Mouse (Mus musculus) hindbrain, postnatal 0 days (tissue): Measurements from ENCODE around the gene Aplf. TPM values are rescaled to one million over a fixed set of nuclear protein-coding genes. Genes with fewer than 3 reads are reported as not detected.

Experiments used
- ATAC-seq: fragments of 200-750 bp; cut with Nextera tagmentation; 2 replicates; pipeline ENCODE4 v1.8.0; 2017; ENCODE audit warnings: mild to moderate bottlenecking, moderate TSS enrichment, moderate library complexity
- DNase-seq: peaks from one replicate; pipeline ENCODE4 v3.0.0-alpha.2; 2015; ENCODE audit warnings: low spot score
- H3K27ac ChIP-seq: fragments of 300-500 bp; sonication (generic); 2 replicates; pipeline ENCODE4 v1.5.1; 2014; ENCODE audit warnings: mild to moderate bottlenecking
- H3K27me3 ChIP-seq: fragments of 300-500 bp; sonication (generic); 2 replicates; pipeline ENCODE4 v1.6.1; 2014; ENCODE audit warnings: low read length, mixed read lengths; ENCODE audit not compliant: insufficient read depth
- H3K36me3 ChIP-seq: fragments of 300-500 bp; sonication (generic); 2 replicates; pipeline ENCODE4 v1.6.1; 2014; ENCODE audit warnings: low read length, mixed read lengths; ENCODE audit not compliant: insufficient read depth
- H3K4me1 ChIP-seq: fragments of 300-500 bp; sonication (generic); 2 replicates; pipeline ENCODE4 v1.6.1; 2014; ENCODE audit warnings: antibody characterized with exemption, low read length, mixed read lengths; ENCODE audit not compliant: insufficient read depth
- H3K4me2 ChIP-seq: fragments of 300-500 bp; sonication (generic); 2 replicates; pipeline ENCODE4 v1.6.1; 2014; ENCODE audit warnings: low read depth, mild to moderate bottlenecking, low read length, moderate library complexity, mixed read lengths
- H3K4me3 ChIP-seq: fragments of 300-500 bp; sonication (generic); 2 replicates; pipeline ENCODE4 v1.5.1; 2014; ENCODE audit warnings: low read length
- H3K9ac ChIP-seq: fragments of 300-500 bp; sonication (generic); replicated peaks from 2 replicates; pipeline ENCODE4 v1.6.1; 2014; ENCODE audit warnings: mild to moderate bottlenecking, low read length, moderate library complexity, mixed read lengths
- H3K9me3 ChIP-seq: fragments of 300-500 bp; sonication (generic); 2 replicates; pipeline ENCODE4 v1.6.1; 2016; ENCODE audit warnings: low read length, mixed read lengths
- CTCF ChIP-seq: IDR thresholded peaks from 2 replicates; pipeline ENCODE4 v1.5.1; 2016; ENCODE audit warnings: antibody characterized with exemption, control low read depth, low read depth
- whole genome bisulfite sequencing: fragments of 180-500 bp; shearing (Covaris S2); extraction: QIAGEN DNeasy Blood & Tissue Kit; methylation state at CpG from one replicate; pipeline ENCODE4 v1.1.7; 2014; 5-methylcytosine and 5-hydroxymethylcytosine counted together
- polyA plus RNA-seq: library from polyadenylated mRNA; unstranded; fragments of >200 nt; fragmentation: Nextera tagmentation; extraction: Ambion mirVana; gene quantifications from 2 replicates; pipeline ENCODE4 v1.2.1, GENCODE M21; 2015
- total RNA-seq: library from RNA; depleted of rRNA; stranded (reverse); fragments of >200 nt; gene quantifications from 2 replicates; pipeline ENCODE4 v1.2.3, GENCODE M21; 2014

Aplf gene
- total and polyA plus RNA-seq, 2 experiments from 2014 or later: 5.5 to 5.9 TPM

GRCm38 (mm10) chr6:87672661-87673060 is 668 bp upstream of the Aplf start:
- H3K27me3 ChIP-seq: no peaks in the 10 kb centered on the region
- no peak for TF ChIP-seq CTCF
- H3K4me1 ChIP-seq: peaks cover 3% of the 10 kb centered on the region; the same call in 1 of the 2 replicates
- peak overlapping the region; percentile 80 for H3K4me3 ChIP-seq
- peak overlapping the region; percentile 44 for H3K9ac ChIP-seq
- WGBS: 53% methylated on average over 4 of the region's 4 CpGs
- no peak for DNase-seq
- peak overlapping the region; percentile 54 for H3K4me2 ChIP-seq
- ATAC-seq: peak; percentile 0; the same call in 1 of the 2 replicates
- H3K27ac ChIP-seq: peak overlapping the region; percentile 65; the same call in 1 of the 2 replicates
- H3K36me3 ChIP-seq: no peaks in the 10 kb centered on the region
- H3K9me3 ChIP-seq: no peaks in the 10 kb centered on the region

GRCm38 (mm10) chr6:87671353-87671752 is 640 bp downstream of the Aplf start:
- H3K4me1 ChIP-seq: peaks cover 3% of the 10 kb centered on the region; the same call in 1 of the 2 replicates
- peak overlapping the region; percentile 80 for H3K4me3 ChIP-seq
- H3K27me3 ChIP-seq: no peaks in the 10 kb centered on the region
- peak overlapping the region; percentile 45; the same call in 1 of the 2 replicates for H3K27ac ChIP-seq
- H3K9ac ChIP-seq: peak overlapping the region; percentile 63
- no peak for TF ChIP-seq CTCF
- 11% methylated on average over 8 of the region's 8 CpGs for WGBS
- H3K9me3 ChIP-seq: no peaks in the 10 kb centered on the region
- H3K36me3 ChIP-seq: no peaks in the 10 kb centered on the region
- DNase-seq (no peak), ATAC-seq (no peak)
- H3K4me2 ChIP-seq: peak overlapping the region; percentile 99

GRCm38 (mm10) chr6:87669894-87670588 is 2.0 kb downstream of the Aplf start:
- Histone ChIP-seq H3K4me2 (no peak overlapping the region), H3K4me1 (peaks cover 3% of the 10 kb centered on the region; the same call in 1 of the 2 replicates), H3K9ac (no peak overlapping the region), H3K27me3 (no peaks in the 10 kb centered on the region), H3K27ac (no peak overlapping the region), H3K9me3 (no peaks in the 10 kb centered on the region), H3K36me3 (no peaks in the 10 kb centered on the region), H3K4me3 (no peak overlapping the region)
- WGBS: 29% methylated on average over 7 of the region's 7 CpGs
- DNase-seq: peak; percentile 92
- ATAC-seq: no peak
- TF ChIP-seq CTCF: peak; percentile 76

DNA sequence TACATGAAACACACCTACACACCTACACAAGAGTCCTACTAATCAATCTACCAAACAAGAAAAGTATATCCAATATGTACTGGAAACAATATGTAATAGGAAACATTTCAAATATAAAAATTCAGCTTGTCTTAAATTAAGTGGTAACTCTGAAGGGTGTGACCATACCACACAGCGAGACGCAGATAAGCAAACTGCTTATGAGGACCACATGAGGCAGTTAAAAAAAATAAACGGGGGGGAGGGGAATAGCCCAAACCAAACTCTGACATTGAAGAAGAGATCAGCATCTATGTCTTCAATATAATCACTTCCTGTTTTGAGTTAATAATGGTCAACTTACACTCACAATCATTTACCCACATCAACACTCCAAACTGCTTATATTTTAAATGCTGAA is 3.3 kb downstream of the Aplf start:
- TF ChIP-seq CTCF: no peak
- Histone ChIP-seq H3K9me3 (no peaks in the 10 kb centered on the region), H3K4me1 (peaks cover 3% of the 10 kb centered on the region; the same call in 1 of the 2 replicates), H3K4me3 (no peak overlapping the region), H3K4me2 (no peak overlapping the region), H3K9ac (no peak overlapping the region), H3K36me3 (no peaks in the 10 kb centered on the region), H3K27me3 (no peaks in the 10 kb centered on the region), H3K27ac (no peak overlapping the region)
- 90% methylated on average over 3 of the region's 3 CpGs for WGBS
- ATAC-seq (no peak), DNase-seq (no peak)

- Histone ChIP-seq H3K9me3 (no peaks in the 10 kb centered on the region), H3K4me1 (peaks cover 3% of the 10 kb centered on the region; the same call in 1 of the 2 replicates), H3K27me3 (no peaks in the 10 kb centered on the region), H3K27ac (no peak overlapping the region), H3K4me2 (no peak overlapping the region), H3K36me3 (no peaks in the 10 kb centered on the region), H3K4me3 (no peak overlapping the region), H3K9ac (no peak overlapping the region)
- ATAC-seq (no peak), DNase-seq (no peak)
- TF ChIP-seq CTCF: no peak
- 70% methylated on average over 8 of the region's 8 CpGs for WGBS
Observed at GRCm38 (mm10) chr6:87667804-87668203, 4.2 kb downstream of the Aplf start.

GRCm38 (mm10) chr6:87663445-87663844 is 8.5 kb downstream of the Aplf start:
- no peak for TF ChIP-seq CTCF
- H3K27ac ChIP-seq: no peak overlapping the region
- 90% methylated on average over 9 of the region's 9 CpGs for WGBS
- no peak overlapping the region for H3K4me3 ChIP-seq
- ATAC-seq (no peak), DNase-seq (no peak)
- H3K4me1 ChIP-seq: no peaks in the 10 kb centered on the region
- no peaks in the 10 kb centered on the region for H3K9me3 ChIP-seq
- no peak overlapping the region for H3K4me2 ChIP-seq
- H3K27me3 ChIP-seq: no peaks in the 10 kb centered on the region
- H3K9ac ChIP-seq: no peak overlapping the region
- no peaks in the 10 kb centered on the region for H3K36me3 ChIP-seq

DNA sequence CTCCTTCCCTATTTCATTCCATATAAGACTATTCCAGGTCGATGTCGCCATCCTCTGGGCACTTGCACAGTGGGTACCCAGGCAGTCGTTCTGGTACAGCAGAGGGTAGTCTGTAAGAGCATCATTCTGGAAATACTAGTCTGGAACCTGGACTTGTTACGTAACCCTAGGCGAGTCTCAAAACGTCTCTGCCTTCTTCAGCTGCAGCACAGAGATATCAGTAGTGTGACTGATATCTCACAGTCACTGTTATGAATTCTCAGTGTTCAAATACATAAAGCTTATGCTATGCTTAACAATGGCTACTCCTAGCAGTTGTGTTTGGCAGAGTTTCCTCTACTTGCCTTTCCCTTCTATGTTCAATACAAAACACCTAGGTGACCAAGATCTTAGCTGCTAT is 9.8 kb downstream of the Aplf start:
- Histone ChIP-seq H3K4me2 (no peak overlapping the region), H3K9me3 (no peaks in the 10 kb centered on the region), H3K4me1 (no peaks in the 10 kb centered on the region), H3K27ac (no peak overlapping the region), H3K4me3 (no peak overlapping the region), H3K36me3 (no peaks in the 10 kb centered on the region), H3K9ac (no peak overlapping the region), H3K27me3 (no peaks in the 10 kb centered on the region)
- DNase-seq (no peak), ATAC-seq (no peak)
- 80% methylated on average over 6 of the region's 6 CpGs for WGBS
- TF ChIP-seq CTCF: peak; percentile 35
